Mouse (Mus musculus): ENCODE measurements around the gene Prrx1.

Prrx1 gene

DNA sequence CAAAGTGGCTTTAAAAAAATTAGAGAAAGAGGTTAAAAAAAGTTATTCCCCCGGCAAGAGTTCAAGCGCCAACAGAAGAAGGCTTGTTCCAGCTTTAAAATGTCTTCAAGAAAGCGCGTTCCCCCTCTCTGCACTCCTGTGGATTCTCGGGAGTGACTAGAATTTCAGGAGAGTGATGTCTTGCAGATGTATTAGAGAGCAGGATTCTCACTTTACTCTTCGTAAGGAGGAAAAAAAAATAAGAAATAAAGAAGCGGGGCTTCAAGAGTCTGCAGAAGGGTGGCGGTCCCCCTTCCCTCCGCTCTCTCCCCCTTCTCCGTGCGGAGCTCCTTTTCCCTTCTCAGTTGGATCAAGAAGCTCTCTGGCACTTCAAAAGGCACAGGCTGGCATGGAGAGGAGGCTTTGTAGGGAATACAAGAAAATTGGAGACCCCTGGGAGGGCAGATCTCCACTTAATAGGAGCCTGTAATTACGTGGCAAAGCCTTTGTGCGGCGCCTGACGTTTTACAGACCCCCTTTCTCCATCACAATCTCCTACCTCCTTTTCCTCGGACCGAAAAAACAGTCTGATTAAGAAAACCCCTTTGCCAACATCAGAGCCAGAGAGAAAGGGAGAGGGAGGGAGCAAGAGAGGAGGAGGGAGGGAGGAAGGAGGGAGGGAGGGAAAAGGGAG is at the start of gene Prrx1:
TSS of gene Prrx1 (minus strand) at position 610 of the 673 bp plus-strand sequence.
- no peak for DNase-seq

DNA sequence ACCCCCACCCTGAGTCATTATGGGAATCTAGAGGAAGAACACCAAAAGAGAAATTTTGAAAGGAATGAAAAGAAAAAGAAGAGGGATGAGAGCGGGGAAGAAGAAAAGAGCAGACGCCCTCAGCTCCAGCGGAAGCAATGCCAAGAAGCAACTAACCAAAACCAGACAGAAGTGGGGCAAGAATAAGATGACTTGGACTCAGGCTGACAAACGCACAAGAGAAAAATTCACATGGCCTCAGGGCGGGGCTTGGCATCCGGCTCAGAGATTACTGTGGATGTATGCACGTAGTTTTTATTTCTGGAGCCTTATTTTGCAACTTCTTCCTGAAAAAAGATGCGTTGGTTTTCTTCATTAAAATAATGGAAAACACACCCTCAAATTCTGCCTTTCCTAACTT is 48.7 kb upstream of the Prrx1 start:
- DNase-seq: no peak

DNA sequence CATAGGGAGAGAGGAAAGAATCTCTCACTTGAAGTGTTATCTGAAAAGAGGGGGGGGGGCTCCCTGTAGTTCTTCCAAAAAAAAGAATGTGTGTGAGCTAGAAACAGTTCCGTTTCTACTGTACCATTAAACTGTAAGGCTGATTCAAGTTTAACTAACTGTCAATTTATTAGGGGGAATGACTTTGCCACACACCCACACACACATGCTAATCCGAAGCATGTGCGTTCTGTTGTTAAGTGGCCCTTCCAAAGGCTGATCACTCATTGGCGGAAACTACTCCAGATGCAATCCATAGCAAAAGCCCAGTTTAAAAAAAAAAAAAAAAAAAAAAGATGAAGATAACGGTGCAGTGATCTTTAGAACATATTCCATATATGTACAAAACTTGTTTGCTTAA is 47.9 kb upstream of the Prrx1 start:
- no peak for DNase-seq

DNA sequence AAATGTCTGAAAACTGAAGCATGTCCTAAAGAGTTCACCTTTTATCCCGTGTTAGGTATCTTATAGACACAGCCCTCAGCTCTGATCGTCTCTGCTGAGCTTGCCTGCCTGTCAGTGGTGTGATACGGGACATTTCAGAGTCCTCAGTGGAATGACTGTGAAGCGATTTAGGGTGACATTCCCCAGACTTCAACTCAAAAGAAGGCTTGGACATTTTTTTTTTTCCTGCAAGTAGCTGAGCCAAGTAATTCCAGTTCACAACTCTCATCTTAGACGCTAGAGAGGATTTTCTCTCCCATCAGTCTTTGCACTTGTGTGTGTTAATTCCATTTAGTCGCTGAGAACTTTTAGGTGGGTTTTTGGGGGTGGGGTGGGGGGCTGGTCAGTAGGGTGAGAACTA is 47.3 kb upstream of the Prrx1 start:
- DNase-seq: no peak

DNA sequence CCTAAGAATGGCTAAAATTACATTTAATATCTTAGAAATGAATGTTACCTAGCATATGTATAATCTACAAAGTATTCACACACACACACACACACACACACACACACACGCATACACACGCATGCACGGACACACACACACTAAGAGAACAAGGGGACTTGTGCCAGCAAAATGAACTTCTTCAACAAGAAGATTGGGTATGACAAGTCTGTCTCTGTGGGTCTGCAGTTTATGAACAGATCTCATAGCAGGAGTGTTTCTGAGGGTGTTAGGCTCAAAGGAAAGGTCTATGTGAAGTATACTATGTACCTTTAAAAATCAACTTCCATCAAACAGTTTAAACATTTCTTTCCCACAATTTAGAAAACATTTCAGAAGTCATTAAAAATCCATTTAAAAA is 46.0 kb upstream of the Prrx1 start:
- DNase-seq: no peak

DNA sequence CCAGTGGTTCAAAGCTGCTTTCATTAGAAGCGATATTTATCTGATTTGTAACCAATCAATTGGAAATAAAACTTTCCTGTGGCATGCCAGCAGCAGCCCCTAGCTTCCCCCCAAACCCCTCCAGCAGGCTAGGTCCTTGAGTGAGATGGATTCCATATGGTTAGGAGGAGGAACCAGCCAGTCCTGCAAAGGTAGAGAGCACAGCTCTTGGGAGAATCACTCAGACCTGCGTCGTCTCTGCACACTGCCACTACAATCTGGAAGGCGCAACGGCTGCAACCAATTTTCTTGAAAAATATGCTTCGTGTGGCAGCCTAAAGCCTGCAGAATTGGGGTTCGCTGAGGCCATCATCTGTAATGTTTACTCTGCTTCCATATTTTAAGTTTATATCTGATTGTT is 44.7 kb upstream of the Prrx1 start:
- no peak for DNase-seq

DNA sequence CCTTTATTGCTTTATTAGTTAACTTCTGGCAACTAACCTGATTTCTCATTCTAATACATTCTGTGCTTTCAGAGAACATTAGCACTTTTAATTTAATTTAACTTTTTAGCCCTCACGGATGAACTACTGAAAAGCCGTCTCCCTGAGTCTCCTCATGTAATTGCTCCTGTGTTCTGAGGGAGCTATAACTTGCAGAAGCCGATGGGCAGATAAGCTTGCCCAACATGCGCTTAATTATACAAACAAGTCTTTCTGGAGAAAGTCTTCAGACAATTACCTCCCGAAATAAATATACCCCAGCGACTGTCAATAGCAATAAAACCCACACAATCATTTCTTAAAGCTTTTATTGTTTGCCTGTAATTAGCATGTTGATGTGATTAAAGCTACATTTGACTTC is 44.2 kb upstream of the Prrx1 start:
- no peak for DNase-seq

DNA sequence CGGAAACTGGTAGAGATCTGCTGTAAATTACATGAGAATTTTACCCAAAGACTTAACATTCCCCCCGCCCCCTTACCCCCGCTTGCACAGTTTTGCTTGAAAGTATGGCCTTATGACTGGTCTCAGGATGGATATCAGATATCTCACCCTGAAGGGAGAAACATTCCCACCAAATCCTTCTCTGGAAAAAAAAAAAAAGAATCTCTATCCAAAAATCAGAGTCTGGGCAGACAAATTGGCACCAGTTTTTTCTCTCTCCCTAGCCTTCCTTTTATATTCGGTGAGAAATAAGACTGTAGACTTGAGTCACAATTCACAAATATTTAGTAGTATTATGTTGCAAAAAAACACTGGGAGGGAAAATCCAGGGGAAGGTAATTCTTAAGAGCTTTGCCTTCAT is 42.7 kb upstream of the Prrx1 start:
- DNase-seq: no peak

DNA sequence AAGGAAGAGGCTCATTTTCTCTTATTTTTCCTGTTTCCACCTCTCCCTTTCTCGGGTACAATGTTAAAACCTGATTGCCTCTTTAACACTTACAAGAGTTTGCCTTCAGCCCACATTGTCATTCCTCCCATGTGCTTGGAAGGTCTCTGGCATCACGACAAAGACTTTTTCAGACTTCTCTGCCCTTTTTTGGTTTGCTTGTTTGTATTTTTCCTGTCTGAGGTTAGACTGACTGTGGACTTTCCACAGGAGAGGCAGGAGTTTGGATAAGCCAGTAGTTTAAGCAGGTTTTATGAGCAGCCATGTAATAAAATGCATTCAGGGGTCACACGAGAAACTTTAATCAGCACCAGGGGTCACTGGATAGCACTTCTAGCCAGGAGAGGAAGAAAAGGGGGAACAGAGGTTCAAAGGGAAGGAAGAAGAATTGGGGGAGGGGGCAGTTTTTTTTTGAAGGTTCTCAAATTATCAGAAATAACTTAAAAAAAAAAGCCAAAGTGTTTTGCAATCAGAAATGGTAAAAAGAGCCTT is 42.2 kb upstream of the Prrx1 start:
- DNase-seq: no peak

DNA sequence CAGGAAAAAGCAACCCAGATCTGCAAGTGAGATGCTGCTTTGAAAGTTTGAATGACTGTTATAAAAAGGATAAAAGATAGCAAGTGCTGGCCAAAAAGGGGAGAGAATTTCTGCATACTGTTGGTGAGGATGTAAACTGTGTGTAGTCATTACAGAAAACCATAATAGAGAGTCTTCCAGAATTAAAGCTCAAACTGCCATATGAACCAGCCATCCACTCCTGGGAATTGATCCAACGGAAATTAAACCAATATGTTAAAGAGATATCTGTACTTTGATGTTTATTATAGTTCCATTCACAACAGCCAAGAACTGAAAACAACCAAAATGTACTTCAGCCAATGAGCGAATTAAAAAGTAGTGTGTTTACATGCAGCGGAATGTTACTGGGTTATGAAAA is 37.5 kb upstream of the Prrx1 start:
- no peak for DNase-seq

DNA sequence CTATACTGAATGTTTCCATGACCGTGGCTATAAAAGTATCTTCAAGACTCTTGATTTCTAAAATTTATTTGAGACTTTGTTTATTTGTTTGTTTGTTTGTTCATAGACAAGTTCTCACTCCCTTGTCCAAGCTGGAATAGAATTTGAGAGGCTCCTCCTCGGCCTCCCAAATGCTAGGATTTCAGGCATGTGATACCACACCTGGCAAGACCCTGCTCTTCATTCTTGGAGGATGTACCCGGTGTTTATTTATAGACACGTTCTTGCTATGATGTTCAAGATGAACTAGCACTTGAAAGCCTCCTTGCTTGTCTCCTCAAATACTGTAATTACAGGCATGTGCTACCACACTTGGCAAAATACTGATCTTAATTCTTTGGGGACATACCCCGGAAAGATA is 32.0 kb upstream of the Prrx1 start:
- no peak for DNase-seq

DNA sequence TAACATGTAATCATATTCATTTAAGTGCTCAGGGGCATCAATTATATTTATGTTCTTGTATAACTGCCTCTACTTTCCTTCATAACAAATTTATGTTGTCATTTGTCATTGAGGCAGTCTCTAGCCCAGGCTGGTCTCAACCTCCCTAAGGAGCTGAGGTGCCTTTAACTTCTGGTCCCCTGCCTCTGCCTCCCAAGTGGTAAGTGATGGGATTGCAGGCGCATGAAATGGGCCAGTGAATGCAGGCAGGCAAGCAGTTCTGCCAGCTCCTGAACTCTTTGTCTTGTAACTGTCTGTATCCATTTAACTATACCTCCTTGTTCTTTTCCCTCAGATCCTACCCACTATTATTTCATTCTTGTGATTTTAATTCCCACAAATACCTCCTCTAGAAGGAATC is 31.4 kb upstream of the Prrx1 start:
- peak in 1 of 2 experiments; percentile 3 for DNase-seq

DNA sequence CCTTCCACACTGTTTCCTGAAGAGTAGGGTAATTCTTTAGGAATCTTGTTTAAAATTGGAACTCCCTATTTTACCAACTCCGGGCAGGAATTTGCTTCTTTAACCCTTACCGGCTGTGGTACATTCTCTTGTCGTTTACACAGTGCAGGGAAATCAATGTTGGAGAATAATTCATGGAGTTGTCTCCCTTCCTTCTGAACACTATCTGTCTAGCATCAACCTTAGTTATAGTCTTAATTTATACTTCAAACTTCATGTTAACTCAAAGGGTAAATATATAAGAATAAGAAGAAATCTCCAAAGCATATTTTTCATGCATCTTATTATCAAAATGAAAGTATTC is 25.7 kb upstream of the Prrx1 start:
- no peak for DNase-seq

DNA sequence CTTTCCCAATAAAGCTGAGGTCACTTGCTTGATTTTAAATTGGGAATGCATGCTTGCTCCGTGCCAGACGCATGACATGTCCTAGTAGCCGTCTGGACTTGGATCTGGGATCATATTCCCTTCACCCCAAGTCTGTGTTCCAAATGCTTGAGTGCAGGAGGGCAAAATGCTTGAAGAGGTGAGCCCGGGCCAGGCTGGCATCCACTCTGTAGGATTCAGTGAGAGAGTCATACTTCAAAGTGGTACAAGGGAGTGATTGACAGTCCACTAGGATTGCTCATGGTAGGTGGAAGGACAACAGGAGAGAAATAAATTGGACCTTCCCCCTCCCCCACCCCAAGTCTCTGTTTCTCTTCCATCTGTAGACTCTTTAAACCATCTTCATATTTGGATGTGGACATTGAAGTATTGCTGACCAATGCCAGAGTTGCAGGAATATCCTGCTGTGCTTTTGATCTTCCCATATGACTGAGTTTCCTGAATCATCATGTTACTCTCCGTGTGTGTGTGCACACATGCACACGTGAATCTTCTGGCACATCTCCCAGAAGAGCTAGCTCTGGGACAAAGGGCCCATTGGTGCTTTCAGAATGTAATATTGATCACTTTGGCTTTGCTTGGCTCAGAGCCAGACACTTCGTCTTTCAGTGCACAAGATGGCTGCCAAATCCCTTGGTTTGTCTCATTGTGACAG is 25.2 kb upstream of the Prrx1 start:
- DNase-seq: no peak

DNA sequence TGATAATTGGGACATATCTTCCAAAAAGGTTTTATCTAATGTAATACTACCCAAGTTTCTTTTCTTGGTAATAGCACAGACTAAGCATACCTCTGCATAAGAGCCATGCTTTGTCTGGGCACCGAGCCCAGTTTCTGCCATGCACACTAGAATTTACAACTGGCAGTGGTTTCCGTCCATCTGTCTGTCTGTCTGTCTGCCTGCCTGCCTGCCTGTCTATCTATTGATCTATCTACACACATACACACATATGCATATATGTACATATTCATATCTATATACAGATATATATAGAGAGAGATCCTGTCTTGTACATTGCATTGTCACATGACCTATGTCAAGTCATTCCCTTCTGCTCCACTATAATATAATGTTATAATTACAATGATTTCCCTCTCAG is 24.3 kb upstream of the Prrx1 start:
- DNase-seq: no peak

DNA sequence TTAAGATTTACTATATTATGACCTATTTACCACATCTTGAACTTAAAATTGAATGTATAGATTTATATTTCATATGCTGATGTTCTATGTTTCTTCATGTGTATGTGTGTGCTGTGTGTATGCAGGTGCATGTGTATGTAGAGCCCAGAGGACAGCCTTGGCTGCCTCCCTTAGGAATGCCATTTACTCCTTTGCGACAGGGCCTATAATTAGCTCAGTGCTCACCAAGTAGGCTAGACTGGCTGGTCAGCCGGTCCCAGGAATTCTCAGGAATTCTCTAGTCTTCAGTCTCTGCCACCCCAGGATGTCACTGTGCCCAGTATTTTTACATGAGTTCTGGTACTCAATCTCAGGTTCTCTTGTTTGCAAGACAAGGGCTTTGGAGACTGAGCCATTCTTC is 13.8 kb upstream of the Prrx1 start:
- DNase-seq: no peak

DNA sequence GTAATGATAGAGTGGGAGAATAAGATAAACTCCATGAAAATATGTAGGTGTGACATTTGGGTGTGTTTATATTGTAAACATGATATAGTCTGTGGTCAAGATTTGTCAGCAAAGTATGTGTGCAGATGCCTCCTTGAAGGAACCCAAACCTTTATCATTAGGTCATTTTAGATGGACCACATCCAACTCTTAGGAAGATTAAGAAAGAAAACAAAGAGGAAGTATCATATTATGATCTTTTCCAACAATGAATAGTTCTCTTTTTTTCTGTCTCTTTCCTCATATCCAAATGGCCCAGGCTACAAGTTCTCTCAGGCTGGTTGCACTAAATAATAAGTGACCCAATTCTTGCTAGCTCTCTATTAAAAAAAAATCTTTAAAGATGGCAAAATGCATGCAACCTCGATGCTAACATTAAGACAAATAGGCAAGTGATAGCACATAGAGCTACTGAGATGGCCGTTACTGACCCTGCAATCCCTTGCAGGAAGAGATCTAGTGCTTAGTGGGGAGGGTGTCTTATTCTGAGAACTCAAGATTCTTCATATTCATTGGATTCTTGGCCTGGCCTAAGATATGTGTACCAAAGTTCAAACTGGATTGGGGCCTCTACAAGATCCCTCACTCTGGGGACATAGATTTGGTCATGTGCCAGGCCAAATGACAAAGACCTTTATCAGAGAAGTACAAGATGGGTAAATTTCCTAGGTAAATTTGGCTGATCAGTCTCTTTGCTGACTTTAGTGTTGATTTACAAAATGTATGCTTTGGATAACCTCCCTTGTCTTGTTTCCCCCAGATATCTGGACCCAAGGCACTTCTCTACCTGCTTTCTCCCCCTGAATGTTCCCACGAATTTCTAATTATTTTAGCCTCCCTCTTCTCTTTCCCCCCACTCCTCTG is 6.4 kb upstream of the Prrx1 start:
- DNase-seq: no peak

DNA sequence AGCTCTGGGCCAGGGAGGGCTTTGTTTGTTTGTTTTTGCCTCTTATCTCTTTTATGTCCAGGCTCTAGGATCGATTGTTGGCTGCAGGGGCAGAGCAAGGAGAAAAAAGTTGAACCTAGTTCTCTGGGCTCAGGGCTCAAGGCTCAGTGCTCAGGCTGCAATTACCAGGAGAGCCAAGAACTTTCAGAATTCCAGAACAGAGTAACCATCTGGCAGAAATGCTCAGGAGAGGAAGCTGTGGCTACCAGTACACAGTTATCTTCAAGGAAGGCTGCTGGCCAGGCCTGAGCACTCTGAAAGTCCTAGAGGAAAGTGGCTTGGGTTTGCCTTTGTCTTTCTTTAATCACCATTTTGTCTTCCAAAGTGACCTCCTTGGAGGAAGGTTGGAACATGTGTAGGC is 3.4 kb upstream of the Prrx1 start:
- DNase-seq: no peak

DNA sequence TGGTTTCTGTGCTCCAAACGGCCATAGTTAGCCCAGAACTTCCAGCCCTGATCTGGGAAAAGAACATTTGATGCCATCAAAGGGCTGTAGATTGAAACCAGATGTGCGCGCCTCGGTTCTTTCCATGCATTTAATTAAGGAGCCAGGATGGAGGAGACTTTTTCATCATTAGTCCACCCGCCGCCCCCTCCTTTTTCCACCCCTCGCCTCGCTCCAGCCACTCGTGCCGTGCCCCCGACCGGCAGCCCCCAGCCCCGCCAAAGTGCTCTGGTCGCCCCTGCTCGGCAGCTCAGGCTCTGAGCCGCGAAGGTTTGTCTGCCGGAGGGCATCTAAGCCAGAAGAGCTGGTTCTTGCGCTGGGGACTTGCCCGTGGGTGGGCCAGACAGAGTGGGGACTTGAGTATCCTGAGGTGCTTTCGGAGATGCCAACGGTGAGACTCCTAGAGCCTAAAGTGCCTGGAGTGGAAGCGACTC is 1.4 kb upstream of the Prrx1 start:
- no peak for DNase-seq

DNA sequence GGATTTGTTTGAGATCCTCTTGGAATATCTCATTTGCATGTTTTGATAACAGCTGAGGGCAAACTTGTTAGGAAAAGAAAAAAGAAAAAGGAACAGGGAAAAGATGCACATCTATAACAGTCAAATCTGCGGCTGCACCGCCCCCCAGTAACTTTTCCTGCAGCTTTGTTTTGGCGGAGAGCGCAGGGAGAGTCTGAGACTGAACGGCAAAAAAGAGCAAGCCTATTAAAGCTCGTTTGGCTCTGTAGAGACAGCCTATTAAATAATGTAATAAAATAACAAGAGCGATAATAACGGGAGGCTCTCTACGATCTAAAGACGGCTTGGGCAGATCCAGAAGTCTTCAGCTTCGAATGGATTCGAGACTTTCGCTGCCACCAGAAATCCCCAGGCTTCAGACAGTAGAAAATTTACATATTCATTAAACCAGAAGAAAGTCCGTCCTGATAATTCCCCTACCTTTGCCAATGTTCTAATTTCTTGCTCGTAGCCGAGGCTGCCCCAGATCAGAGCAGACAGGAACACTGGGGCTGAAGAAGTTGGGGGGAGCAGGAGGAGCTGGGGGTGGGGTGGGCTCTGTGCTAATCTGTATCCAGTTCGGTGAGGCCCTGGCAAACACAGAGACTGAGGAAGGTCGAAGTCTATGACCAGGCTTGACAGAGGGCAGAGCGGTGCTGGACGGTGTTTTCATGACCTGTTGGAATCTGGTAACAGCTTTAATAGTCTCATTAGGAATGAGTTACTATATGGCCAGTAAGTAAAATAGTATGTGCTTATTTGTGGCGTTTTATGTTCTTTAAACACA is 613 bp upstream of the Prrx1 start:
- no peak for DNase-seq

DNA sequence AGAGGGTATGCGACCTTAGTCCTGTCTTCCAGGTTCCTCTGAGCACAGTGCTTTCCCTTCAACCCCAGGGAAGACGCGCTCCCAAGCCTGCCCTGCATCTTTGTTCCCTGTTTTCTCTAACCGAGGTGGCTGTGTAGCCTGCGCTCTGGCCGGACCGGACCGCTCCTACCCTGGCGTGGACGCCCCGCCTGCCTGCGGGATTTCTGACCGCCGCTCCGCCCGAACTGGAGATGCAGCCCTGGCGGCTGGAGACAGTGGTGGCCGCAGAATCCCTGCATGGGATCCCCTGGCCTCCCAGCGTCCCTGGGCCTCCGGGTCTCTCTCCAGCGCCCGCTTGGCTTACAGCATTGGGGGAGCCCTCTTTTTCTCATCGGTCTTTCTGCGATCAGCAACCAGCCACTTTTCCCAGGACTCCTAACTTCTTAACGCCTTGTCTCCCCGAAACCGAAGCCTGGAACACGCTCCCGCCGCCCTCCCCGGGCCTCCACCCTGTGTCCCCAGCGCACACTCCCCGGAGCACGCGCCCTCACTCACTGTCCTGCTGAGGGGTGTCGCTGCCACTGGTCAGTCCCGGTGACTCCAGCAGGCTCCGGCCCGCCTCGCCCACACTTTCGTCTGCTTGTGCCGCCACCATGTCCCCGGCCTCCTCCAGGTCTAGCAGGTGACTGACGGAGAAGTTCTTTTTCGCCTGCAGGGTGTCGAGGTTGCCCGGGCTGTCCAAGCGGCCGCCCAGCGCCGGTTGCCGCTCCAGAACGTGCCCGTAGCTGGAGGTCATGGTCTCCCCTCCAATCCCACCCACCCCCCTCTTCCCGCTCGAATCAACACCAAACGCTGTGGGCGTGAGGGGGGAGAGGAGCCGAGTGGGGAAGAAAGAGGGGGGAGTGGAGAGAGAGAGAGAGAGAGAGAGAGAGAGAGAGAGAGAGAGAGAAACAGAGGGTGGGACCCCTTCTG is 1.4 kb downstream of the Prrx1 start:
- no peak for DNase-seq

Measured in thymus, postnatal 36 days (tissue).